Mouse (Mus musculus): ENCODE measurements around the gene Ppp2r5c. TPM values are rescaled to one million over a fixed set of nuclear protein-coding genes. Genes with fewer than 3 reads are reported as not detected.

Gene Ppp2r5c
- polyA plus RNA-seq, 1 experiment from 2014 or later = 146 TPM

DNA sequence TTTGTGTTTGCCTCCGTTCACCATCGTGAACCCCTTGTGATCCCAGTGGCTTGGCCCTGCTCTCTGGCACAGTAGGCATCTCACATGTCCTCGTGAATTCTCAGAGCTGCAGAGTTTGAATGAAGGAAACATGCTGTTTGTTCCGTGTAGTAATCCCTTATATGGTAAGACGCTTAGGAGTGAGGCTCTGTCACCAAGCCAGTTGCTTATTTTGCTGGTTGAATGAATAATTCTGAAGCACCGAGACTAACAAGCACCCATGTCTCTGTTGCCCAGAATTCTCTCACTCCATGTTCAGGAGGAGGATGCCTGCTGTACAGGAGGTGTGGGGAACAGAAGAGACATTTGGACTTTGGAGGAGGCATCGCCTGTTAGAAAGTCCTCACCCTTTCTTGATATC, 9.1 kb downstream of the Ppp2r5c start:
- Histone ChIP-seq H3K4me1 (ENCODE audit: control insufficient read depth, insufficient read depth, low read length) (no peaks in the 10 kb centered on the region), H3K36me3 (ENCODE audit: control insufficient read depth, insufficient read depth, low read length) (no peaks in the 10 kb centered on the region), H3K4me2 (ENCODE audit: low read depth, low read length) (no peak overlapping the region), H3K9me3 (replicated peaks; ENCODE audit: control insufficient read depth, low read length) (no peaks in the 10 kb centered on the region), H3K27ac (ENCODE audit: low read length) (no peak overlapping the region), H3K27me3 (ENCODE audit: control insufficient read depth, insufficient read depth, low read length) (no peaks in the 10 kb centered on the region), H3K9ac (ENCODE audit: low read length) (no peak overlapping the region), H3K4me3 (replicated peaks; ENCODE audit: low read length) (no peak overlapping the region)
- ATAC-seq (ENCODE audit: insufficient read depth, low FRiP score) = no peak
- WGBS = 83% methylated on average over 7 of the region's 7 CpGs

- no peak overlapping the region for H3K4me2 ChIP-seq (ENCODE audit: low read depth, low read length)
- no peaks in the 10 kb centered on the region for H3K9me3 ChIP-seq (replicated peaks; ENCODE audit: control insufficient read depth, low read length)
- H3K4me3 ChIP-seq (replicated peaks; ENCODE audit: low read length) = no peak overlapping the region
- ATAC-seq (ENCODE audit: insufficient read depth, low FRiP score) = no peak
- H3K36me3 ChIP-seq (ENCODE audit: control insufficient read depth, insufficient read depth, low read length) = no peaks in the 10 kb centered on the region
- 77% methylated on average over 6 of the region's 6 CpGs for WGBS
- H3K27ac ChIP-seq (ENCODE audit: low read length) = no peak overlapping the region; the same call in 1 of the 2 replicates
- H3K9ac ChIP-seq (ENCODE audit: low read length) = no peak overlapping the region
- no peaks in the 10 kb centered on the region for H3K27me3 ChIP-seq (ENCODE audit: control insufficient read depth, insufficient read depth, low read length)
- H3K4me1 ChIP-seq (ENCODE audit: control insufficient read depth, insufficient read depth, low read length) = no peaks in the 10 kb centered on the region
Measured at GRCm38 (mm10) chr12:110458667-110459066, 11.7 kb downstream of the Ppp2r5c start.

DNA sequence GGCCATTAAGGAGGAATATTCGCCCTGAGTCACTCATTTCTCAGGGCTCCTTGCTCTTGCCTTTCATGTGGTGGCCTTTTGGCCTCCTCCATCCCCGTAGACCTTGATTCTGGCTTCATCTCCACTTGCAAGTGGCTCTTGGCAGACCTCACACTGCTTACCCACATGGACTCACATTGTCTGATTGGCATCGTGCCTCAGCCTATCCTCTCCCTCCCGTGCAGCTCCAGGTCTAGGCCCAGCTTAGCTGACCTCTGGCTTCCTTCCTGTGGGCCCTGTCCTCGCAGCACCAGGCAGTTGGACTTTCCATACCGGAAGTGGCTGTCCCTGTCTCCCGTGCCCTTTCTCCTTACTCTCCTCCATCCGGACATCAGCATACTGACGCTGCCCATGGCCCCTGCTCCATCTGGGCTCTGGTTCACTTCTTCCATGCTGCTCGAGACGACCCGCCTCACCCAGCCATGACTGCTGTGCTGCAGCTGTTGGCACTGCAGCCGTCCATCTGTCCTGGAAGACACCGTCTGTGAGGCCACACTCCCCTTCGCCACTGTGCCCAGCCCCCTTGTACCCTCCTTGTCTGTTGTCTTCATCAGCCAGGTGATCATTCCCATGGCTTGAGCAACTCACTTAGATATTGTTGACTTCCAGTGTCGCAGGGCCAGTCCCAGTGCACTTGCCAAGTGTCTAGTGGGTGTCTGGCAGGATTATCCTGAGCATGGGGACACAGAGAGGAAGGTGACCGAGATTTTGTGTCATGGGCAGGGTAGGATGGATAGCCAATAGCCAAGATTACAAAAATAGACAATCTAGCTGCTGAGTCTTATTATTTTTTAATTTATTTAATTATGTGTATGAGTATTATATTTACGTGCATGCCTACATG, 13.7 kb downstream of the Ppp2r5c start:
- Histone ChIP-seq H3K9me3 (replicated peaks; ENCODE audit: control insufficient read depth, low read length) (no peaks in the 10 kb centered on the region), H3K9ac (ENCODE audit: low read length) (no peak overlapping the region), H3K36me3 (ENCODE audit: control insufficient read depth, insufficient read depth, low read length) (no peaks in the 10 kb centered on the region), H3K27ac (ENCODE audit: low read length) (no peak overlapping the region), H3K4me1 (ENCODE audit: control insufficient read depth, insufficient read depth, low read length) (no peaks in the 10 kb centered on the region), H3K27me3 (ENCODE audit: control insufficient read depth, insufficient read depth, low read length) (no peaks in the 10 kb centered on the region), H3K4me3 (replicated peaks; ENCODE audit: low read length) (no peak overlapping the region), H3K4me2 (ENCODE audit: low read depth, low read length) (no peak overlapping the region)
- WGBS = 80% methylated on average over 18 of the region's 18 CpGs
- no peak for ATAC-seq (ENCODE audit: insufficient read depth, low FRiP score)

DNA sequence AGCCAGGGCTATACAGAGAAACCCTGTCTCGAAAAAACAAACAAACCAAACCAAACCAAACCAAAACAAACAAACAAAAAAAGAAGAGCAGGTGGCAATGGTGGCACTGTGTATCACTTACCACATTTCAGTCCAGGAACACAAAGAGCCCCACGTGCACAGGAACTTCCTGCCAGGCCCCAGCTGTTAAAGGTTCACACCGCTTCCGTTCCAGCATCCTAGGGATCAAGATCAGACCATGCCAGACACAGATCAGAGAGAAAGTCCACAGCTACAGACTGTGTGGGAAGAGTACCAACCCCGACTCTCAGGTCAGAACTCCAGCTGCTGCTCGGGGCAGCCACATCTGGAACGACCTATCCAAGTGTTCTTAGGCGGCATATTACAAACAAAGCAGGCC, 16.8 kb downstream of the Ppp2r5c start:
- Histone ChIP-seq H3K27me3 (ENCODE audit: control insufficient read depth, insufficient read depth, low read length) (no peaks in the 10 kb centered on the region), H3K27ac (ENCODE audit: low read length) (no peak overlapping the region), H3K9me3 (replicated peaks; ENCODE audit: control insufficient read depth, low read length) (no peaks in the 10 kb centered on the region), H3K4me1 (ENCODE audit: control insufficient read depth, insufficient read depth, low read length) (no peaks in the 10 kb centered on the region), H3K9ac (ENCODE audit: low read length) (no peak overlapping the region), H3K4me2 (ENCODE audit: low read depth, low read length) (no peak overlapping the region), H3K36me3 (ENCODE audit: control insufficient read depth, insufficient read depth, low read length) (no peaks in the 10 kb centered on the region), H3K4me3 (replicated peaks; ENCODE audit: low read length) (no peak overlapping the region)
- no peak for ATAC-seq (ENCODE audit: insufficient read depth, low FRiP score)
- WGBS = 64% methylated on average over 8 of the region's 8 CpGs

DNA sequence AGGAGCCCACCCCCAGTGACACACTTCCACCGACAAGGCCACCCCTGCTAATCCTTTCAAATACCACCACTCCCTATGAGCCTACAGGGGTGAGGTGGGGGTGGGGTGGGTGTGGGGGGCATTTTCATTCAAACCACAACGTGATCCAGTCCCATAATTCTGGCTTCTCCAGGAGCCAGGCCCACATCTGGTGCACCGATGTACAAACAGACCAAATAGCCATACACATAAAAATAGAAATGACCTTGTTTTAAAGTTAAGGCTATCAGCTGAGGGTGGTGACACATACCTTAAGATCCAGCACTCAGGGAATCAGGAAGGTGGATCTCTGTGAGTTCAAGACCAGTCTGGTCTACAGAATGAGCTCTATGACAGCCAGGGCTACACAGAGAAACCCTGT, 24.5 kb downstream of the Ppp2r5c start:
- no peaks in the 10 kb centered on the region for H3K36me3 ChIP-seq (ENCODE audit: control insufficient read depth, insufficient read depth, low read length)
- WGBS = 64% methylated on average over 3 of the region's 3 CpGs
- no peak for ATAC-seq (ENCODE audit: insufficient read depth, low FRiP score)

GRCm38 (mm10) chr12:110472247-110472646, 25.3 kb downstream of the Ppp2r5c start:
- H3K4me1 ChIP-seq (ENCODE audit: control insufficient read depth, insufficient read depth, low read length) = no peaks in the 10 kb centered on the region
- ATAC-seq (ENCODE audit: insufficient read depth, low FRiP score) = no peak
- H3K9me3 ChIP-seq (replicated peaks; ENCODE audit: control insufficient read depth, low read length) = no peaks in the 10 kb centered on the region
- 63% methylated on average over 3 of the region's 3 CpGs for WGBS
- no peaks in the 10 kb centered on the region for H3K36me3 ChIP-seq (ENCODE audit: control insufficient read depth, insufficient read depth, low read length)
- H3K27me3 ChIP-seq (ENCODE audit: control insufficient read depth, insufficient read depth, low read length) = no peaks in the 10 kb centered on the region
- H3K4me3 ChIP-seq (replicated peaks; ENCODE audit: low read length) = no peak overlapping the region
- H3K9ac ChIP-seq (ENCODE audit: low read length) = no peak overlapping the region
- no peak overlapping the region for H3K27ac ChIP-seq (ENCODE audit: low read length)
- no peak overlapping the region for H3K4me2 ChIP-seq (ENCODE audit: low read depth, low read length)

More for the DNA sequence above, 24.5 kb downstream of the Ppp2r5c start:
- H3K27ac ChIP-seq (ENCODE audit: low read length) = no peak overlapping the region
- no peaks in the 10 kb centered on the region for H3K9me3 ChIP-seq (replicated peaks; ENCODE audit: control insufficient read depth, low read length)
- no peaks in the 10 kb centered on the region for H3K27me3 ChIP-seq (ENCODE audit: control insufficient read depth, insufficient read depth, low read length)
- H3K4me3 ChIP-seq (replicated peaks; ENCODE audit: low read length) = no peak overlapping the region
- H3K9ac ChIP-seq (ENCODE audit: low read length) = no peak overlapping the region
- H3K4me1 ChIP-seq (ENCODE audit: control insufficient read depth, insufficient read depth, low read length) = no peaks in the 10 kb centered on the region
- H3K4me2 ChIP-seq (ENCODE audit: low read depth, low read length) = no peak overlapping the region

DNA sequence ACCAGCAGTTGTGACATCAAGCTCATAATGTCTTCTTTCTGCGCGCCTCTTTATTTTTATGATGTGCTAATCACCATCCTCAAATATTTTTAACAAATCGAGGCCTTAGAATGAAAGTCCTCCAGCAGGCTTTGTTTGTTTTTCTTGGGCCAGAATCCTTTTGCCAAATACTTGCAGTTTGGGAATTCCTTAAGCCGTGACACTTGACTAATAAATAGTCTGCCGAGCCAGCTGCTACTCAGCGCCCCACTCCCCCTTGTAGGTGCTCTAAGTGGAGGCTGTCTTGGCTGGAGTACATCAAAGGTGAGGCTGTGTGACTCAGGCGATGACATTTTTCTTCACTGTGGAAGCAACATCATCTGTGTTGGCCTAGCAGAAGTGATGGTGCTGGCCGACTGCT, 27.6 kb downstream of the Ppp2r5c start:
- ATAC-seq (ENCODE audit: insufficient read depth, low FRiP score) = no peak
- WGBS = 41% methylated on average over 8 of the region's 8 CpGs

GRCm38 (mm10) chr12:110476561-110476960, 29.6 kb downstream of the Ppp2r5c start:
- H3K4me1 ChIP-seq (ENCODE audit: control insufficient read depth, insufficient read depth, low read length) = no peaks in the 10 kb centered on the region
- no peaks in the 10 kb centered on the region for H3K9me3 ChIP-seq (replicated peaks; ENCODE audit: control insufficient read depth, low read length)
- H3K27me3 ChIP-seq (ENCODE audit: control insufficient read depth, insufficient read depth, low read length) = no peaks in the 10 kb centered on the region
- no peak overlapping the region for H3K9ac ChIP-seq (ENCODE audit: low read length)
- no peak for ATAC-seq (ENCODE audit: insufficient read depth, low FRiP score)
- H3K36me3 ChIP-seq (ENCODE audit: control insufficient read depth, insufficient read depth, low read length) = no peaks in the 10 kb centered on the region
- H3K27ac ChIP-seq (ENCODE audit: low read length) = no peak overlapping the region
- no peak overlapping the region for H3K4me2 ChIP-seq (ENCODE audit: low read depth, low read length)
- WGBS = 78% methylated on average over 9 of the region's 9 CpGs
- H3K4me3 ChIP-seq (replicated peaks; ENCODE audit: low read length) = no peak overlapping the region

More for the DNA sequence above, 27.6 kb downstream of the Ppp2r5c start:
- H3K4me1 ChIP-seq (ENCODE audit: control insufficient read depth, insufficient read depth, low read length) = no peaks in the 10 kb centered on the region
- no peak overlapping the region for H3K4me2 ChIP-seq (ENCODE audit: low read depth, low read length)
- H3K27ac ChIP-seq (ENCODE audit: low read length) = no peak overlapping the region
- H3K4me3 ChIP-seq (replicated peaks; ENCODE audit: low read length) = no peak overlapping the region
- no peaks in the 10 kb centered on the region for H3K9me3 ChIP-seq (replicated peaks; ENCODE audit: control insufficient read depth, low read length)
- no peak overlapping the region for H3K9ac ChIP-seq (ENCODE audit: low read length)
- no peaks in the 10 kb centered on the region for H3K36me3 ChIP-seq (ENCODE audit: control insufficient read depth, insufficient read depth, low read length)
- no peaks in the 10 kb centered on the region for H3K27me3 ChIP-seq (ENCODE audit: control insufficient read depth, insufficient read depth, low read length)

DNA sequence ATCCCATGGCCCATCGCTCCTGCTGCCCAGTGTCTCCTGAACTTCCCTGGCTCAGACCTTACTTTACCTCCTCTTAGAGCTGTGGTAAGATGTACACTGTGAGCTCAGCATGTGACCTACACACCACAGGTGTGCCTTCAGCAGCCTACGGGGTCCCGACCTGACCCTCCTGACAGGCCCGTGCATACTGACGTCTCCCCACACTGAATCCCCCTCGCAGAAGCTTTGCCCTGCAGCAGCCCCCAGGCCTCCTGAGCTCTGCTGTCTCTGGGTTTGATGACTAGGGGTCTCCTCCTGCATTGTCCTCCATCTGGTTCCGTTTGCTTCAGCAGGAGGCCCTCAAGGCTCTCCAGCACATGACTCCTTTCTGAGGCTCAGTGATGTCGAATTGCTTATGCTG, 31.0 kb downstream of the Ppp2r5c start:
- H3K4me3 ChIP-seq (replicated peaks; ENCODE audit: low read length) = no peak overlapping the region
- H3K27me3 ChIP-seq (ENCODE audit: control insufficient read depth, insufficient read depth, low read length) = no peaks in the 10 kb centered on the region
- 91% methylated on average over 8 of the region's 8 CpGs for WGBS
- no peak overlapping the region for H3K9ac ChIP-seq (ENCODE audit: low read length)
- H3K4me1 ChIP-seq (ENCODE audit: control insufficient read depth, insufficient read depth, low read length) = no peaks in the 10 kb centered on the region
- no peak overlapping the region for H3K27ac ChIP-seq (ENCODE audit: low read length)
- H3K36me3 ChIP-seq (ENCODE audit: control insufficient read depth, insufficient read depth, low read length) = no peaks in the 10 kb centered on the region
- no peak overlapping the region for H3K4me2 ChIP-seq (ENCODE audit: low read depth, low read length)
- no peaks in the 10 kb centered on the region for H3K9me3 ChIP-seq (replicated peaks; ENCODE audit: control insufficient read depth, low read length)
- no peak for ATAC-seq (ENCODE audit: insufficient read depth, low FRiP score)
